Mouse (Mus musculus) brain, embryonic 14.5 days (tissue): ENCODE data around the gene Krtap19-5.

Source experiments
- CTCF ChIP-seq: fragments of 200-500 bp; IDR thresholded peaks from 2 replicates; pipeline ENCODE4 v1.5.1; 2012; ENCODE audit warnings: inconsistent platforms, mild to moderate bottlenecking, moderate library complexity, borderline replicate concordance; ENCODE audit not compliant: insufficient read depth, insufficient read length; ENCODE audit errors: extremely low read depth
- POLR2A ChIP-seq: fragments of 200-500 bp; IDR thresholded peaks from 2 replicates; pipeline ENCODE4 v1.6.1; 2012; ENCODE audit warnings: mild to moderate bottlenecking, inconsistent platforms, borderline replicate concordance; ENCODE audit not compliant: poor library complexity, insufficient read depth, insufficient read length, severe bottlenecking; ENCODE audit errors: extremely low read depth

- no peak for TF ChIP-seq CTCF
- no peak for TF ChIP-seq POLR2A
These were observed 18.3 kb downstream of the Krtap19-5 start, which contains the start of gene Krtap19-3 for GRCm38 (mm10) chr16:88877938-88878337.
